Mouse (Mus musculus) stomach, postnatal 0 days (tissue): ENCODE measurements at regions not wholly inside any gene's neighbourhood (a gene's known extent, or its start where the extent isn't known, plus 50 kb on each side); places are given as distances from the start of the nearest gene placed in this dataset.

Experiments used
- ATAC-seq: fragments of 200-750 bp; cut with Nextera tagmentation; 2 replicates; pipeline ENCODE4 v1.8.0; 2017; ENCODE audit not compliant: low FRiP score, low TSS enrichment
- DNase-seq: peaks from one replicate; pipeline ENCODE4 v3.0.0-alpha.2; 2016; ENCODE audit warnings: low spot score
- H3K27ac ChIP-seq: fragments of 300-500 bp; sonication (generic); replicated peaks from 2 replicates; pipeline ENCODE4 v1.5.1; 2014; ENCODE audit warnings: mild to moderate bottlenecking, control low read depth
- H3K27me3 ChIP-seq: fragments of 300-500 bp; sonication (generic); 2 replicates; pipeline ENCODE4 v1.6.1; 2014; ENCODE audit warnings: low read length; ENCODE audit not compliant: control insufficient read depth, insufficient read depth
- H3K36me3 ChIP-seq: fragments of 300-500 bp; sonication (generic); 2 replicates; pipeline ENCODE4 v1.6.1; 2014; ENCODE audit warnings: low read length, mixed read lengths; ENCODE audit not compliant: control insufficient read depth, insufficient read depth
- H3K4me1 ChIP-seq: fragments of 300-500 bp; sonication (generic); replicated peaks from 2 replicates; pipeline ENCODE4 v1.6.1; 2014; ENCODE audit warnings: antibody characterized with exemption; ENCODE audit not compliant: control insufficient read depth, insufficient read depth
- H3K4me2 ChIP-seq: fragments of 300-500 bp; sonication (generic); replicated peaks from 2 replicates; pipeline ENCODE4 v1.6.1; 2014; ENCODE audit warnings: low read depth, mild to moderate bottlenecking, control low read depth, moderate library complexity
- H3K4me3 ChIP-seq: fragments of 300-500 bp; sonication (generic); 2 replicates; pipeline ENCODE4 v1.5.1; 2014; ENCODE audit warnings: low read depth, low read length, control low read depth
- H3K9ac ChIP-seq: fragments of 300-500 bp; sonication (generic); 2 replicates; pipeline ENCODE4 v1.6.1; 2014; ENCODE audit warnings: mild to moderate bottlenecking, low read length, control low read depth, mixed read lengths
- H3K9me3 ChIP-seq: fragments of 300-500 bp; sonication (generic); 2 replicates; pipeline ENCODE4 v1.6.1; 2016; ENCODE audit warnings: low read length; ENCODE audit not compliant: control insufficient read depth
- CTCF ChIP-seq: IDR thresholded peaks from 2 replicates; pipeline ENCODE4 v1.5.1; 2016; ENCODE audit warnings: antibody characterized with exemption, low read depth, mild to moderate bottlenecking, moderate library complexity
- EP300 ChIP-seq: optimal IDR thresholded peaks from 2 replicates; pipeline ENCODE3; 2016; ENCODE audit warnings: antibody characterized with exemption
- WGBS: fragments of 180-500 bp; shearing (Covaris S2); extraction: QIAGEN DNeasy Blood & Tissue Kit; methylation state at CpG from one replicate; pipeline ENCODE4 v1.1.7; 2014; 5-methylcytosine and 5-hydroxymethylcytosine counted together

- WGBS, result 61% methylated on average over 5 of the region's 5 CpGs
- no peak overlapping the region for H3K4me3 ChIP-seq
- no peak for TF ChIP-seq EP300
- TF ChIP-seq CTCF, result no peak
- no peaks in the 10 kb centered on the region for H3K36me3 ChIP-seq
- ATAC-seq (no peak), DNase-seq (no peak)
- H3K9ac ChIP-seq, result no peak overlapping the region
- no peaks in the 10 kb centered on the region for H3K9me3 ChIP-seq
- no peak overlapping the region for H3K4me2 ChIP-seq
- no peak overlapping the region for H3K27ac ChIP-seq
- H3K27me3 ChIP-seq, result no peaks in the 10 kb centered on the region
- H3K4me1 ChIP-seq, result no peaks in the 10 kb centered on the region
These were observed 96.2 kb upstream of the Sgk1 start for GRCm38 (mm10) chr10:21785785-21786184.

- peak; percentile 41 for DNase-seq
- H3K27me3 ChIP-seq, result no peaks in the 10 kb centered on the region
- 39% methylated on average over 17 of the region's 17 CpGs for WGBS
- peak overlapping the region; percentile 27; the same call in 1 of the 2 replicates for H3K4me2 ChIP-seq
- H3K4me3 ChIP-seq, result no peak overlapping the region
- H3K4me1 ChIP-seq, result no peaks in the 10 kb centered on the region
- H3K9ac ChIP-seq, result no peak overlapping the region
- peak; percentile 87 for ATAC-seq
- no peaks in the 10 kb centered on the region for H3K36me3 ChIP-seq
- TF ChIP-seq EP300, result no peak
- TF ChIP-seq CTCF, result no peak
- no peaks in the 10 kb centered on the region for H3K9me3 ChIP-seq
- H3K27ac ChIP-seq, result no peak overlapping the region
These were observed 92.0 kb upstream of the Sgk1 start for GRCm38 (mm10) chr10:21789847-21790530.

GRCm38 (mm10) chr10:21790991-21791390 lies 91.0 kb upstream of the Sgk1 start:
- H3K27ac ChIP-seq, result no peak overlapping the region
- ATAC-seq, result no peak
- WGBS, result 76% methylated on average over 3 of the region's 3 CpGs

GRCm38 (mm10) chr10:21792431-21792830 lies 89.6 kb upstream of the Sgk1 start:
- no peak for TF ChIP-seq CTCF
- TF ChIP-seq EP300, result no peak
- no peaks in the 10 kb centered on the region for H3K27me3 ChIP-seq
- WGBS, result 40% methylated on average over 10 of the region's 10 CpGs
- H3K9ac ChIP-seq, result no peak overlapping the region
- no peak overlapping the region for H3K4me3 ChIP-seq
- no peaks in the 10 kb centered on the region for H3K36me3 ChIP-seq
- DNase-seq, result no peak
- H3K27ac ChIP-seq, result no peak overlapping the region
- no peaks in the 10 kb centered on the region for H3K9me3 ChIP-seq
- no peak for ATAC-seq
- H3K4me2 ChIP-seq, result no peak overlapping the region
- H3K4me1 ChIP-seq, result no peaks in the 10 kb centered on the region

More at GRCm38 (mm10) chr10:21790991-21791390, 91.0 kb upstream of the Sgk1 start:
- H3K9me3 ChIP-seq, result no peaks in the 10 kb centered on the region
- H3K9ac ChIP-seq, result no peak overlapping the region
- no peak overlapping the region for H3K4me2 ChIP-seq
- H3K36me3 ChIP-seq, result no peaks in the 10 kb centered on the region
- H3K27me3 ChIP-seq, result no peaks in the 10 kb centered on the region
- no peak for DNase-seq
- H3K4me3 ChIP-seq, result no peak overlapping the region
- no peak for TF ChIP-seq CTCF
- TF ChIP-seq EP300, result no peak
- no peaks in the 10 kb centered on the region for H3K4me1 ChIP-seq

GRCm38 (mm10) chr10:21793641-21794040 lies 88.3 kb upstream of the Sgk1 start:
- Histone ChIP-seq H3K9me3 (no peaks in the 10 kb centered on the region), H3K4me2 (no peak overlapping the region), H3K27ac (no peak overlapping the region), H3K4me3 (no peak overlapping the region), H3K4me1 (no peaks in the 10 kb centered on the region), H3K36me3 (no peaks in the 10 kb centered on the region), H3K27me3 (no peaks in the 10 kb centered on the region), H3K9ac (no peak overlapping the region)
- TF ChIP-seq EP300 (no peak), CTCF (no peak)
- DNase-seq, result no peak
- 77% methylated on average over 11 of the region's 11 CpGs for WGBS
- no peak for ATAC-seq

GRCm38 (mm10) chr10:21796386-21796785 lies 85.6 kb upstream of the Sgk1 start:
- H3K36me3 ChIP-seq, result no peaks in the 10 kb centered on the region
- H3K9ac ChIP-seq, result no peak overlapping the region
- no peak overlapping the region for H3K4me2 ChIP-seq
- ATAC-seq (no peak), DNase-seq (no peak)
- no peaks in the 10 kb centered on the region for H3K4me1 ChIP-seq
- WGBS, result 91% methylated on average over 4 of the region's 4 CpGs
- no peak overlapping the region for H3K4me3 ChIP-seq
- H3K27me3 ChIP-seq, result no peaks in the 10 kb centered on the region
- H3K9me3 ChIP-seq, result no peaks in the 10 kb centered on the region
- TF ChIP-seq EP300, result no peak
- no peak for TF ChIP-seq CTCF
- H3K27ac ChIP-seq, result no peak overlapping the region
